Mouse (Mus musculus) T-helper 2 cell (primary cell): ENCODE data around the gene Mapk13.
"Not testable (repeated sequence)": the region's sequence is repeated elsewhere in the genome, so short reads cannot be mapped to it uniquely, and the experiment has no call there.

Experiments
- in situ Hi-C: fragments of 300-600 bp; cut with MboI, MseI; formaldehyde crosslinking; loops from one replicate; pipeline ENCODE4 v1.15.1; 2025; ENCODE audit warnings: high pct_unique_total_duplicates

The Mapk13 gene

GRCm38 (mm10) chr17:28774303-28774702, 5.2 kb downstream of the Mapk13 start:
- in situ Hi-C loops = not testable (repeated sequence)

GRCm38 (mm10) chr17:28775161-28775560, 6.1 kb downstream of the Mapk13 start:
- in situ Hi-C loops = no loop called here

GRCm38 (mm10) chr17:28776817-28777216, 7.7 kb downstream of the Mapk13 start:
- in situ Hi-C loops = no loop called here

- in situ Hi-C loops = no loop called here
These were observed 8.3 kb downstream of the Mapk13 start for GRCm38 (mm10) chr17:28777231-28778005.

GRCm38 (mm10) chr17:28779735-28780134, 10.6 kb downstream of the Mapk13 start:
- in situ Hi-C loops = no loop called here

- in situ Hi-C loops = no loop called here
These were observed 11.7 kb downstream of the Mapk13 start for GRCm38 (mm10) chr17:28780836-28781235.

- in situ Hi-C loops = no loop called here
These were observed 12.4 kb downstream of the Mapk13 start for GRCm38 (mm10) chr17:28781290-28782045.

GRCm38 (mm10) chr17:28785036-28785435, 15.9 kb downstream of the Mapk13 start:
- in situ Hi-C loops = no loop called here

- in situ Hi-C loops = no loop called here
These were observed 18.4 kb downstream of the Mapk13 start for GRCm38 (mm10) chr17:28787507-28787906.

GRCm38 (mm10) chr17:28797031-28797430, 27.9 kb downstream of the Mapk13 start:
- in situ Hi-C loops = no loop called here

- in situ Hi-C loops = no loop called here
These were observed 30.4 kb downstream of the Mapk13 start for GRCm38 (mm10) chr17:28799291-28800160.

GRCm38 (mm10) chr17:28800281-28800670, 31.2 kb downstream of the Mapk13 start:
- in situ Hi-C loops = no loop called here

GRCm38 (mm10) chr17:28800671-28801412, 31.7 kb downstream of the Mapk13 start, which contains the start of gene Brpf3:
Gene Brpf3 (plus strand): TSS chr17:28801090.
- in situ Hi-C loops = no loop called here

- in situ Hi-C loops = no loop called here
These were observed 32.4 kb downstream of the Mapk13 start for GRCm38 (mm10) chr17:28801474-28802005.

- in situ Hi-C loops = no loop called here
These were observed 32.9 kb downstream of the Mapk13 start for GRCm38 (mm10) chr17:28802006-28802481.

GRCm38 (mm10) chr17:28803316-28803715, 34.2 kb downstream of the Mapk13 start:
- in situ Hi-C loops = no loop called here

GRCm38 (mm10) chr17:28804973-28805372, 35.9 kb downstream of the Mapk13 start:
- in situ Hi-C loops = no loop called here

- in situ Hi-C loops = no loop called here
These were observed 37.7 kb downstream of the Mapk13 start for GRCm38 (mm10) chr17:28806770-28807169.

GRCm38 (mm10) chr17:28808714-28809113, 39.6 kb downstream of the Mapk13 start:
- in situ Hi-C loops = no loop called here

GRCm38 (mm10) chr17:28809175-28809831, 40.2 kb downstream of the Mapk13 start:
- in situ Hi-C loops = no loop called here
